Mouse (Mus musculus) heart, embryonic 13.5 days (tissue): ENCODE measurements at regions not wholly inside any gene's neighbourhood (a gene's known extent, or its start where the extent isn't known, plus 50 kb on each side); places are given as distances from the start of the nearest gene placed in this dataset.

Experiments used
- ATAC-seq: fragments of 200-750 bp; cut with Nextera tagmentation; 2 replicates; pipeline ENCODE4 v1.8.0; 2017; ENCODE audit warnings: moderate TSS enrichment; ENCODE audit not compliant: insufficient number of reproducible peaks, low FRiP score, low TSS enrichment; ENCODE audit errors: extremely low read depth
- H3K27ac ChIP-seq: fragments of 300-500 bp; sonication (generic); replicated peaks from 2 replicates; pipeline ENCODE4 v1.5.1; 2015; ENCODE audit warnings: moderate library complexity, mild to moderate bottlenecking, inconsistent platforms
- H3K27me3 ChIP-seq: fragments of 300-500 bp; sonication (generic); replicated peaks from 2 replicates; pipeline ENCODE4 v1.6.1; 2015; ENCODE audit warnings: mild to moderate bottlenecking, inconsistent platforms
- H3K36me3 ChIP-seq: fragments of 300-500 bp; sonication (generic); 2 replicates; pipeline ENCODE4 v1.6.1; 2015; ENCODE audit warnings: mild to moderate bottlenecking, inconsistent platforms
- H3K4me1 ChIP-seq: fragments of 300-500 bp; sonication (generic); 2 replicates; pipeline ENCODE4 v1.6.1; 2015; ENCODE audit warnings: inconsistent platforms
- H3K4me2 ChIP-seq: fragments of 300-500 bp; sonication (generic); 2 replicates; pipeline ENCODE4 v1.6.1; 2015; ENCODE audit warnings: inconsistent platforms, mild to moderate bottlenecking, moderate library complexity
- H3K4me3 ChIP-seq: fragments of 300-500 bp; sonication (generic); 2 replicates; pipeline ENCODE4 v1.5.1; 2015; ENCODE audit warnings: moderate library complexity, mild to moderate bottlenecking, inconsistent platforms
- H3K9ac ChIP-seq: fragments of 300-500 bp; sonication (generic); 2 replicates; pipeline ENCODE4 v1.6.1; 2015; ENCODE audit warnings: inconsistent platforms, mild to moderate bottlenecking, moderate library complexity
- H3K9me3 ChIP-seq: fragments of 300-500 bp; sonication (generic); 2 replicates; pipeline ENCODE4 v1.6.1; 2016; ENCODE audit warnings: inconsistent platforms
- WGBS: fragments of 180-500 bp; shearing (Covaris S2); methylation state at CpG from one replicate; pipeline ENCODE4 v1.1.7; 2015; ENCODE audit warnings: mixed read lengths; 5-methylcytosine and 5-hydroxymethylcytosine counted together

DNA sequence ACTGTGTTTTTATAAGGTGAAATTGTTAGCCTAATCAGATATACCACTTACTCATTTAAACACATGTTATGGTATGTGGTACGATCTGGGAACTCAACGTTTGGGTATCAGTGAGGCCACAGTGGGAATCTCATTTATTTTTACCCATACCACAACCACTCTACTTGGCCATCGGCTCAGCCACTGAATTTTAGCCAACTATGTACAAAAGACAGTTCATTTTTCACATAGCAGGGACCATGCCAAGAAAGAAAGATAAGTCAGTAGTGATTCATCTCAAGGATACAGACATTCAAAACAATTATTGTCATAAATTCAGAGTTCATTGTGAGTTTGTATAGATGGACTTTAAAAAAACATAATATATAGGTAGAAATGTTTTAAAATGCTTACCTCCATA is 634.7 kb upstream of the Adgrl2 start:
- H3K9ac ChIP-seq: no peak overlapping the region

DNA sequence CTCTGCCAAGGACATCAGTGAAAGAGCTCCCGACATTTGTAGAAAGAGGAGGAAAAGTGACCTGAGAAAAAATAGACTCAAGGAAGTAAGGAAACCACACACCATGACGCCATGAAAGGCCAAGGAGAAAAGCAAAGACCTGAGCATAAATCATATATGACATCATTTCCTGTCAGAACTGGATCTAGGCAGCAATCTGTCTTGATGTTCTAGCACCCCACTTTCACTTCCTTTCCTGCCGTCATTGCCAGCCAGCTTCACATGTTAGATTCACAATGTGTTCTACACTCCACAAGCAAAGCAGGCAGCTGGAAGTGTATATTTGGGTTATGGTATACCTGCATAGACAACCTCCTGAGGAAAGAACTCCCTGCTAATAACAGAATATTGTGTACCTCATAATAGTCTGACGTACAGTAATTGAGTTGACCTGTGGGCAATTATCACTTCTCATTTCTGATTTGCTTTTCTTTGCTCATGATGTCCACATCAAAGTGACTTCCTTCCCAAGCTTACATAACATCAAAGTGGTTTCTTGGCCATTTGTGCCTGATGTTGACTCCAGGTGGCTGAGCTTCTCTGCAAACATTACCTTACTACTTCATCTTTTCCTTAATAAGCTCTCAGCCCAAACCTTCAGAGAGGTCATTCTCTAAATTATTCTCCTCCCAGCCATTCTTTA is 633.6 kb upstream of the Adgrl2 start:
- no peaks in the 10 kb centered on the region for H3K27me3 ChIP-seq
- H3K36me3 ChIP-seq: no peaks in the 10 kb centered on the region
- no peak for ATAC-seq
- no peak overlapping the region for H3K27ac ChIP-seq
- no peaks in the 10 kb centered on the region for H3K4me1 ChIP-seq
- H3K9me3 ChIP-seq: no peaks in the 10 kb centered on the region
- WGBS: 75% methylated on average over 4 of the region's 4 CpGs
- no peak overlapping the region for H3K4me3 ChIP-seq
- H3K9ac ChIP-seq: no peak overlapping the region
- H3K4me2 ChIP-seq: no peak overlapping the region

More for the DNA sequence above, 634.7 kb upstream of the Adgrl2 start:
- no peaks in the 10 kb centered on the region for H3K9me3 ChIP-seq
- WGBS: 63% methylated on average over 3 of the region's 3 CpGs
- H3K27ac ChIP-seq: no peak overlapping the region
- no peak overlapping the region for H3K4me3 ChIP-seq
- ATAC-seq: no peak
- H3K4me2 ChIP-seq: no peak overlapping the region
- no peaks in the 10 kb centered on the region for H3K27me3 ChIP-seq
- no peaks in the 10 kb centered on the region for H3K36me3 ChIP-seq
- no peaks in the 10 kb centered on the region for H3K4me1 ChIP-seq

DNA sequence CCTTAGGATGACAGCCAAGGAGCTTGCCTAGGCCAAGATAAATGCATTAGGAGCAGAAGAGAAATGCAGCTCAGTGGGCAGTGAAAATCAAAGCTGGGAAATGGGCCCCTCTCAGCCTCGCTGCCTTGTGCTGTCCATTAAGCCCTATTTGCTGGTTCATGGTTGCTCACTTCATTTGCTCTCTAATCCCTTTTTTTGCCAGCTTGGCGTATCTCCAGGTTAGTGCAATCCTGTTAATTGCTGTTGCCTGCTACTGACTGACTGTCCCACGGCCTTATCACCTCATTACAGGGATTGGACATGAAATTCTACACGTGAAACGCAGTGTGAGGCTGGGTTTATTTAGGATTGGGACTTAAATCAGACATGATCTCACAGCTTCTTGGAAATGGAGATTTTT is 613.5 kb upstream of the Adgrl2 start:
- H3K4me2 ChIP-seq: no peak overlapping the region
- H3K4me3 ChIP-seq: no peak overlapping the region
- H3K27me3 ChIP-seq: no peaks in the 10 kb centered on the region
- no peak for ATAC-seq
- 54% methylated on average over 5 of the region's 5 CpGs for WGBS
- no peak overlapping the region for H3K9ac ChIP-seq
- no peaks in the 10 kb centered on the region for H3K36me3 ChIP-seq
- no peaks in the 10 kb centered on the region for H3K9me3 ChIP-seq
- 0 out of 2 replicates have a peak, but pooled peaks cover 4% of the 10 kb centered on the region for H3K4me1 ChIP-seq
- H3K27ac ChIP-seq: no peak overlapping the region

DNA sequence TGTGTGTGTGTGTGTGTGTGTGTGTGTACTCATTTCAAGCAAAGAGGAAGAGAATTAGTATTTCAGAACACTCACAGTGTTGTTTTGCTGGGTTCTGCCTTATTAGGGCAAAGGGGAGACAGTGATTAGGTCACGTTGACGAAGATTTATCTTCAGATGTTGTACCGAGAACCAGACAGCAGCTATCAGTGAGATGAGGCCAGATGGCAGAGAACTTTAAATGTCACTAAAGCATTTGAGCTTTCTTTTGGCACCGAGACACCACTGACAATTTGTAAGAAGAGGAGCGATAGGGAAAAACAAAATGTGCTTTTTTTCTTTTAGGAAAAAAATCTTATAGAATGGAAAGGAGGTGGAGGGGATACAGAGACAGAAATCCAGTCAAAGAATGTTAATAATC is 610.9 kb upstream of the Adgrl2 start:
- no peak overlapping the region for H3K27ac ChIP-seq
- WGBS: 53% methylated on average over 5 of the region's 5 CpGs
- no peaks in the 10 kb centered on the region for H3K27me3 ChIP-seq
- H3K9ac ChIP-seq: no peak overlapping the region
- H3K4me2 ChIP-seq: no peak overlapping the region
- H3K4me3 ChIP-seq: no peak overlapping the region
- ATAC-seq: no peak
- H3K36me3 ChIP-seq: no peaks in the 10 kb centered on the region
- H3K9me3 ChIP-seq: no peaks in the 10 kb centered on the region
- H3K4me1 ChIP-seq: 0 out of 2 replicates have a peak, but pooled peaks cover 4% of the 10 kb centered on the region

DNA sequence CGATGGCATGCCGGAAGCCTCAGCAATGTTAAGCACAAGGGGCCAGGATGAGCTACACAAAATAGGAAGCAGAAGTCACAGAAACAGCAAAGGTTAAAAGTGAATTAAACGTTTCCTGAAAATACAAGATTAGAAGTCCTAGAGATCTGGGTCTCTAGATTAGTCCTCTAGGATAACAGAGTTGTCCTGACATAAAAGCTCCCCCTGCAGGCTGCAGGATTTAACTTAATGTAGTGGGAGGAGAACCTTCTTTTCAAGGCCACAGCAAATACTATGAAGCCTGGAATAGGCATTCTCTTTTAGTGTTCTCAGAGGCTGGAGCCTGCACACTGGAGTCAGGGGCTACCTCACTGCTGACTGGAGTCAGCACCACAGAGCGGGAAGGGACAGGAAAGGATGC is 604.1 kb upstream of the Adgrl2 start:
- no peaks in the 10 kb centered on the region for H3K9me3 ChIP-seq

DNA sequence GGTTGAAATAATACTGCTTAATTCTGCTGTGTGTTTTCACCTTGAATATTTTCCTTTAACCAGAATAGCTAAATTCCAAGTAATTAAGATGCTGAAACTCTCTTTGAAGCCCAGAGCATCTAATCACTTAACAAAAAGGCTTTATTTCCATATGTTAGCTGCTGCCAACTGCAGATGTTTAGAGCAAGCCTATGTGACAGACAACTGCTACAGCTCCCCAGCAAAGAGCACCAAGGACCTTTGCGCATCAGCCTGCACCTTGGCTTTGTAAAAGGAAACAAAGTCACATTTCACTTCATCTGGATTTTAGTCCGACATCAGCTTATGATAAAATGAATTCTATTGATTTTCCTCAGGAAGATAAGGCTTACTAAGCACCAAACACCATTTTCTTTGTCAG is 595.4 kb upstream of the Adgrl2 start:
- H3K9ac ChIP-seq: no peak overlapping the region
- no peak overlapping the region for H3K4me3 ChIP-seq
- peaks cover 3% of the 10 kb centered on the region; the same call in 1 of the 2 replicates for H3K4me1 ChIP-seq
- H3K4me2 ChIP-seq: no peak overlapping the region
- no peaks in the 10 kb centered on the region for H3K9me3 ChIP-seq
- no peaks in the 10 kb centered on the region for H3K27me3 ChIP-seq
- no peak for ATAC-seq
- no peak overlapping the region for H3K27ac ChIP-seq
- 56% methylated on average over 2 of the region's 2 CpGs for WGBS
- H3K36me3 ChIP-seq: no peaks in the 10 kb centered on the region

More for the DNA sequence above, 604.1 kb upstream of the Adgrl2 start:
- no peaks in the 10 kb centered on the region for H3K27me3 ChIP-seq
- no peaks in the 10 kb centered on the region for H3K4me1 ChIP-seq
- no peak overlapping the region for H3K4me2 ChIP-seq
- H3K4me3 ChIP-seq: no peak overlapping the region
- no peak for ATAC-seq
- 49% methylated on average over 4 of the region's 4 CpGs for WGBS
- H3K27ac ChIP-seq: no peak overlapping the region
- H3K36me3 ChIP-seq: no peaks in the 10 kb centered on the region
- H3K9ac ChIP-seq: no peak overlapping the region

DNA sequence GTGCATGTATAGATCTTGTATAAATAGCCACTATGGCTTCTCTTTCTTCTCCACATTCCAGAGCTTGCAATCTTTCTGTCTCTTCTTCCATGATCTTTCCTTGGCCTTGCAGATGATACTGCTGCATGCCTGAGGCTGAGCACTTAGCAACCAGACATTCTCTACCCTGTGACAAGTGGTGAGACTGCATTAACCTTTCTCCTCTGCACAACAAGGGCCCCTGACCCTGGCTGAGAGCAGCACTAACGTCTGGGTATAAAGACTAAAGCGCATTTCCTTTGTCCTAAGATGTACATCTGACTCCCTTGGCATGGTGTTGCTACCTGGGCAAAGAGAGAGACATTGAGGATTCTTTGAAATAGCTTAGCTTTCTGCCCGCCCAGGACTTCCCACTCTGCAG is 590.8 kb upstream of the Adgrl2 start:
- Histone ChIP-seq H3K4me3 (no peak overlapping the region), H3K9me3 (no peaks in the 10 kb centered on the region), H3K9ac (no peak overlapping the region), H3K27me3 (no peaks in the 10 kb centered on the region), H3K36me3 (no peaks in the 10 kb centered on the region), H3K4me2 (no peak overlapping the region), H3K27ac (no peak overlapping the region), H3K4me1 (peaks cover 17% of the 10 kb centered on the region)
- WGBS: 62% methylated on average over 3 of the region's 3 CpGs
- no peak for ATAC-seq

DNA sequence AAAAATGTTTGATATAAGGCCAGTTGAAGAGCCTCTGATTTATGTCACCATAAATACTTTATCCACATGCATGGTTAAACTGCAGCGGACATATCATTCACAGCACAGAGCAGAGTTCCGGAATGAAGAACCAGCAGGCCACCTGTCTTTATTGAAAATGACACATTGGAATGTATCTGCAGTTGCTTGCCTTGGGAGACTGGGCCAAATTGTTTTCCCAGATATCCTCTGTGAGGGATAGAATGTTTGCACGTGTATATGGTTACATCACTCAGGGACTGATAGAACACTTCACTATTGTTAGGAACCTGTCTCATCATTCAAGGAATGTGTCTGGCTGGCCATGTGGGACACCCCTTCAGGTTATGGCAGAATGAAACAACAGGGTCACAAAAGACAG is 585.3 kb upstream of the Adgrl2 start:
- ATAC-seq: no peak
- H3K9me3 ChIP-seq: no peaks in the 10 kb centered on the region
- no peak overlapping the region for H3K27ac ChIP-seq
- H3K36me3 ChIP-seq: no peaks in the 10 kb centered on the region
- no peak overlapping the region for H3K4me2 ChIP-seq
- H3K27me3 ChIP-seq: no peaks in the 10 kb centered on the region
- H3K4me3 ChIP-seq: no peak overlapping the region
- H3K9ac ChIP-seq: no peak overlapping the region
- H3K4me1 ChIP-seq: peaks cover 17% of the 10 kb centered on the region
- WGBS: 61% methylated on average over 3 of the region's 3 CpGs

DNA sequence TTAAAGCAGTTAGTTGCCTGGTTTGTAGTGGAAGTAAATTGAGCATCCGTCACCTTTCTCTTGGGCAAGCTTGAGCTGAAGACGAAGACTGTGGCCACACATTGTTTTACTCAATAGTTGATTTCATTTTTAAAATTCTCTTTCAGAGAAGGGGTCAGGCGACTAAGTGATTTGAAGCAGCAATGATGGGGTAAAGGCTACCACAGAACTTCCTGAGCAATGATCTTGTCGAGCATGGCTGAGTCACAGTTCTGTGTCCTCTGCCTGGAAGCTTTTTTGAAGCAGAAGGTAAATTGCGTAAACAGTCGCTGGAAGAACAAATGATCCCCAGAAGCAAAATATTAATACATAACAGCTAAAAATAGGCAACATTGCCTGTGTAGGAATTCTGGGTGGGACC is 576.5 kb upstream of the Adgrl2 start:
- 82% methylated on average over 6 of the region's 6 CpGs for WGBS

DNA sequence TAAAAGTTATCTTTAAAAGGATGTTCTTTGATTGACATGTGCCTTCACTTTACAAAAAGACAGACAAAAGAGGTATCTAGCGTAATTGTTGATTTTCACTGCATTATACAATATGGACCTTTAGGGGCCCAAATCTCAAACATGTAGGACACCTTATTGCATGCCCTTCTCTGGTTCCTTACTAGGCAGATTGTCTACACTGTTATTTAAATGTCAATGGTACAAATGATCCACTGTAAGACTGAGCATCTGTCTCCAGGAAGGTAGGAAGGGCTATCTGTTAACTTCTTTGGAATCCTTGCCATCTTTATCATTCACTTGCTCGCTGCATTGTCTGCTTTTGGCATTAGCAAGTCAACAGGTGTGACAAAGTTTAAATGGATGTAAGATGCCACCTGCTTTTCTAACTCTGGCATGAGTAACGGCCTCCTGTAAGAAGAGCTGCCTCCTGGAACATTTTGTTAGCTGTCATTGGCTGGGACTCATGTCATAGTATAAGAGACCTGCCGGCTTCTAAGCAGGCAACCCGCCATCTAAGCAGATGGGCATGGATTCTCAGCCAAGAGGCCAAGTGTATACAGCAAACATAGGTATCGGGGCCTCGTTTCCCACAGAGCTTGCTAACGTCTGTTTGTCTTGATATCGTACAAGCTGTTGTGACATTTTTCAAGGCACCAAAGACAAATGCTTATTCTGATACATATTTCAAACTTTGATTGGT is 560.0 kb upstream of the Adgrl2 start:
- ATAC-seq: no peak
- Histone ChIP-seq H3K27ac (no peak overlapping the region), H3K4me1 (no peaks in the 10 kb centered on the region; the same call in 1 of the 2 replicates), H3K27me3 (no peaks in the 10 kb centered on the region), H3K36me3 (no peaks in the 10 kb centered on the region), H3K9me3 (no peaks in the 10 kb centered on the region), H3K4me3 (no peak overlapping the region), H3K9ac (no peak overlapping the region), H3K4me2 (no peak overlapping the region)
- WGBS: 84% methylated on average over 9 of the region's 9 CpGs

More for the DNA sequence above, 576.5 kb upstream of the Adgrl2 start:
- no peak overlapping the region for H3K27ac ChIP-seq
- H3K36me3 ChIP-seq: no peaks in the 10 kb centered on the region
- ATAC-seq: no peak
- no peak overlapping the region for H3K4me2 ChIP-seq
- no peak overlapping the region for H3K9ac ChIP-seq
- H3K27me3 ChIP-seq: no peaks in the 10 kb centered on the region
- H3K4me1 ChIP-seq: no peaks in the 10 kb centered on the region
- no peaks in the 10 kb centered on the region for H3K9me3 ChIP-seq
- H3K4me3 ChIP-seq: no peak overlapping the region

DNA sequence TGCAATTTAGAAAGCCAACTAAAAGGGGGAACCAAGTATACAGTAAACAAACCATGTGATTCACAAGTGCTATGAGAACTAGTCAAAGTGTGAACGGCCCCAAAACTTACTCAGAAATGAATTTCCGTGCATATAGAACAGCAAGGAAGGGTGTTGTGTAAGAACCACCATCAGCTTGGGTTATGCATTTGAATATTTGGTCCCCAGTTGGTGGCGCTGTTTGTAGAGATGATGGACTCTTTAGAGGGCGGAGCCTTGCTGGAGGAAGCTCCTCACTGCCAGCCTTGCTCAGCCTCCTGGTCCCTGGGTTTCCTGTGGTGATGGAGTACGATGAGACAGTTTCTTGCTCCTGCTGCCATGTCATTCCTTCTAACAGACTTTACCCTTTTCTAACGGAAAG is 556.7 kb upstream of the Adgrl2 start:
- Histone ChIP-seq H3K4me1 (no peaks in the 10 kb centered on the region; the same call in 1 of the 2 replicates), H3K4me3 (no peak overlapping the region), H3K9me3 (no peaks in the 10 kb centered on the region), H3K27me3 (no peaks in the 10 kb centered on the region), H3K4me2 (no peak overlapping the region), H3K27ac (no peak overlapping the region), H3K9ac (no peak overlapping the region), H3K36me3 (no peaks in the 10 kb centered on the region)
- 62% methylated on average over 6 of the region's 6 CpGs for WGBS
- no peak for ATAC-seq

DNA sequence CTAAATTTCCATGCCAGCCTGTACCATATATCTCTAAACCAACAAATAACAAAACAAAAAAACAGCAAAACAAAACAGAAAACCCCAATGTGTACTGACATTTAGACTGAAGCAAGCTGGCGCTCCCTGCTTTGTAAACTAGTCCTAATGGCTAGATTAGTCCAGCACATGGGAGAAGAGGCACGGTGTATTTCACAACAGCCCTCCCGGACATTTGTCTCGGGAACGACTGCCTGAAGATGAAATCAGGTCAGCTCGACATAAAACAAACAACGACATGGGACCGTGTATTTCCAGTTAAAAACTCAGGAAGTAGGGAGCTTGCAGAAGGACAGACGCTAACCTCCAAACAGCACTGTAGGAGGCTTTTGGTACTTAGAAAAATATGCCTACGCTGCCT is 555.9 kb upstream of the Adgrl2 start:
- no peaks in the 10 kb centered on the region for H3K36me3 ChIP-seq
- no peaks in the 10 kb centered on the region for H3K9me3 ChIP-seq
- no peak overlapping the region for H3K4me2 ChIP-seq
- H3K9ac ChIP-seq: no peak overlapping the region
- H3K27me3 ChIP-seq: no peaks in the 10 kb centered on the region
- no peak for ATAC-seq
- no peak overlapping the region for H3K27ac ChIP-seq
- no peaks in the 10 kb centered on the region; the same call in 1 of the 2 replicates for H3K4me1 ChIP-seq
- 67% methylated on average over 10 of the region's 10 CpGs for WGBS
- no peak overlapping the region for H3K4me3 ChIP-seq
